Mouse (Mus musculus): ENCODE measurements at regions not wholly inside any gene's neighbourhood (a gene's known extent, or its start where the extent isn't known, plus 50 kb on each side); places are given as distances from the start of the nearest gene placed in this dataset.

- Histone ChIP-seq H3K27me3 (ENCODE audit: insufficient read depth, low read length) (no peaks in the 10 kb centered on the region), H3K36me3 (ENCODE audit: insufficient read depth) (no peaks in the 10 kb centered on the region), H3K27ac (ENCODE audit: low read depth, low read length) (no peak overlapping the region), H3K4me2 (ENCODE audit: low read depth) (no peak overlapping the region), H3K4me1 (ENCODE audit: insufficient read depth) (no peaks in the 10 kb centered on the region), H3K9ac (no peak overlapping the region), H3K4me3 (ENCODE audit: low read depth, low read length) (no peak overlapping the region), H3K9me3 (ENCODE audit: low read length) (no peaks in the 10 kb centered on the region)
- TF ChIP-seq CTCF (IDR thresholded peaks at IDR 0.05; ENCODE audit: low read depth), result no peak
- DNase-seq, result no peak
- ATAC-seq, result no peak
- WGBS, result 68% methylated on average over 1 of the region's 1 CpGs
These were observed 327.0 kb upstream of the Bche start for GRCm38 (mm10) chr3:74035200-74035599.

- TF ChIP-seq CTCF (IDR thresholded peaks at IDR 0.05; ENCODE audit: low read depth), result no peak
- 53% methylated on average over 2 of the region's 2 CpGs for WGBS
- Histone ChIP-seq H3K36me3 (ENCODE audit: insufficient read depth) (no peaks in the 10 kb centered on the region), H3K4me2 (ENCODE audit: low read depth) (no peak overlapping the region), H3K9ac (no peak overlapping the region), H3K4me3 (ENCODE audit: low read depth, low read length) (no peak overlapping the region), H3K4me1 (ENCODE audit: insufficient read depth) (no peaks in the 10 kb centered on the region), H3K9me3 (ENCODE audit: low read length) (no peaks in the 10 kb centered on the region), H3K27ac (ENCODE audit: low read depth, low read length) (no peak overlapping the region), H3K27me3 (ENCODE audit: insufficient read depth, low read length) (no peaks in the 10 kb centered on the region)
- peak; percentile 53 for ATAC-seq
- peak; percentile 3 for DNase-seq
These were observed 311.3 kb upstream of the Bche start for GRCm38 (mm10) chr3:74019501-74019900.

Data from forebrain, postnatal 0 days (tissue).